Comparison of ENCODE assay signal across 21 mouse cellular contexts in genomic region chr14:9079014-9079413, GRCm38 (mm10).
DNase-seq lines count a peak whose midpoint lies in the region; ATAC-seq and TF ChIP-seq lines count a peak whose summit lies in the region.
"Had no signal": no experiment of that assay in that cellular context is flagged by ENCODE, and none has a peak within 500 bp of the region (broad histone marks: within the 10 kb centered on the region; RNA-seq: fewer than 3 reads in every experiment).

No protein-coding gene starts in this region.

- H3K9ac ChIP-seq in hindbrain, embryonic 16.5 days (ENCODE audit: low read depth, low read length): no peak overlapping the region
- no peak overlapping the region for H3K9ac ChIP-seq in hindbrain, embryonic 12.5 days
- H3K9ac ChIP-seq in midbrain, postnatal 0 days (replicated peaks; ENCODE audit: low read length, poor library complexity, severe bottlenecking): no peak overlapping the region
- H3K9ac ChIP-seq: embryonic facial prominence, embryonic 15.5 days; heart, embryonic 12.5 days; intestine, embryonic 15.5 days had no signal

- no peaks in the 10 kb centered on the region for H3K4me1 ChIP-seq in hindbrain, embryonic 16.5 days (ENCODE audit: control insufficient read depth, insufficient read depth, low read depth, low read length)
- no peaks in the 10 kb centered on the region for H3K4me1 ChIP-seq in hindbrain, embryonic 12.5 days
- H3K4me1 ChIP-seq in midbrain, postnatal 0 days (ENCODE audit: insufficient read depth, low read length): no peaks in the 10 kb centered on the region
- H3K4me1 ChIP-seq in midbrain, embryonic 10.5 days: no peaks in the 10 kb centered on the region
- H3K4me1 ChIP-seq: embryonic facial prominence, embryonic 15.5 days; forebrain, embryonic 10.5 days; heart, embryonic 12.5 days; hindbrain, embryonic 10.5 days; intestine, embryonic 15.5 days had no signal

- TF ChIP-seq CTCF in midbrain, postnatal 0 days (IDR thresholded peaks at IDR 0.05): no peak

- H3K36me3 ChIP-seq in hindbrain, embryonic 16.5 days (ENCODE audit: control insufficient read depth, insufficient read depth, low read length): no peaks in the 10 kb centered on the region
- H3K36me3 ChIP-seq in hindbrain, embryonic 12.5 days: no peaks in the 10 kb centered on the region
- H3K36me3 ChIP-seq in midbrain, postnatal 0 days (ENCODE audit: insufficient read depth, low read length): no peaks in the 10 kb centered on the region
- no peaks in the 10 kb centered on the region for H3K36me3 ChIP-seq in midbrain, embryonic 10.5 days
- H3K36me3 ChIP-seq: embryonic facial prominence, embryonic 15.5 days; forebrain, embryonic 10.5 days; heart, embryonic 12.5 days; hindbrain, embryonic 10.5 days; intestine, embryonic 15.5 days had no signal

- H3K4me2 ChIP-seq in hindbrain, embryonic 16.5 days (ENCODE audit: low read length): no peak overlapping the region
- no peak overlapping the region for H3K4me2 ChIP-seq in hindbrain, embryonic 12.5 days (replicated peaks)
- no peak overlapping the region for H3K4me2 ChIP-seq in midbrain, postnatal 0 days (ENCODE audit: low read depth, low read length, poor library complexity, severe bottlenecking)
- H3K4me2 ChIP-seq: embryonic facial prominence, embryonic 15.5 days; heart, embryonic 12.5 days; intestine, embryonic 15.5 days had no signal

- ATAC-seq in hindbrain, embryonic 16.5 days: 0 out of 2 replicates have a peak, but pooled peaks have one; percentile 6
- ATAC-seq in hindbrain, embryonic 12.5 days (ENCODE audit: low FRiP score): no peak
- no peak for ATAC-seq in midbrain, postnatal 0 days (ENCODE audit: low FRiP score)
- ATAC-seq: forebrain, embryonic 14.5 days; intestine, embryonic 15.5 days; Patski had no signal

- H3K27me3 ChIP-seq in hindbrain, embryonic 16.5 days (replicated peaks; ENCODE audit: control insufficient read depth, insufficient read depth, low read length): no peaks in the 10 kb centered on the region
- H3K27me3 ChIP-seq in hindbrain, embryonic 12.5 days: no peaks in the 10 kb centered on the region
- no peaks in the 10 kb centered on the region for H3K27me3 ChIP-seq in midbrain, postnatal 0 days (ENCODE audit: insufficient read depth, low read length)
- H3K27me3 ChIP-seq in midbrain, embryonic 10.5 days (ENCODE audit: low read depth, poor library complexity, severe bottlenecking): no peaks in the 10 kb centered on the region
- H3K27me3 ChIP-seq: CH12.LX; embryonic facial prominence, embryonic 15.5 days; heart, embryonic 12.5 days; intestine, embryonic 15.5 days; Patski had no signal

- H3K27ac ChIP-seq in hindbrain, embryonic 16.5 days (ENCODE audit: low read depth, low read length): no peak overlapping the region
- no peak overlapping the region for H3K27ac ChIP-seq in hindbrain, embryonic 12.5 days
- no peak overlapping the region for H3K27ac ChIP-seq in midbrain, postnatal 0 days (ENCODE audit: low read depth, low read length)
- no peak overlapping the region for H3K27ac ChIP-seq in midbrain, embryonic 10.5 days (replicated peaks)
- H3K27ac ChIP-seq: embryonic facial prominence, embryonic 15.5 days; forebrain, embryonic 10.5 days; gastrocnemius, adult 2 months; hindbrain, embryonic 10.5 days; intestine, embryonic 15.5 days had no signal

- H3K4me3 ChIP-seq in hindbrain, embryonic 16.5 days (ENCODE audit: low read length): no peak overlapping the region
- no peak overlapping the region for H3K4me3 ChIP-seq in hindbrain, embryonic 12.5 days
- no peak overlapping the region for H3K4me3 ChIP-seq in midbrain, postnatal 0 days (ENCODE audit: low read depth, low read length)
- H3K4me3 ChIP-seq in midbrain, embryonic 10.5 days: no peak overlapping the region
- H3K4me3 ChIP-seq: embryonic facial prominence, embryonic 15.5 days; erythroblast, embryonic 14.5 days; forebrain, embryonic 10.5 days; gastrocnemius, adult 2 months; heart, embryonic 12.5 days; hindbrain, embryonic 10.5 days; intestine, embryonic 15.5 days had no signal

- no peaks in the 10 kb centered on the region for H3K9me3 ChIP-seq in hindbrain, embryonic 16.5 days (ENCODE audit: control insufficient read depth, low read length)
- no peaks in the 10 kb centered on the region for H3K9me3 ChIP-seq in hindbrain, embryonic 12.5 days (replicated peaks)
- H3K9me3 ChIP-seq in midbrain, postnatal 0 days (ENCODE audit: low read length): no peaks in the 10 kb centered on the region
- H3K9me3 ChIP-seq in midbrain, embryonic 10.5 days (replicated peaks): no peaks in the 10 kb centered on the region
- H3K9me3 ChIP-seq: embryonic facial prominence, embryonic 15.5 days; forebrain, embryonic 10.5 days; heart, embryonic 12.5 days; hindbrain, embryonic 10.5 days; intestine, embryonic 15.5 days had no signal

- DNase-seq in cerebellum, postnatal 10 days: peak; percentile 81 to 85
- no peak for DNase-seq in cerebellum, adult 18-20 months
- peak; percentile 49 for DNase-seq in midbrain, postnatal 0 days (ENCODE audit: low spot score)
- DNase-seq in midbrain, embryonic 10.5 days (ENCODE audit: low spot score): no peak
- DNase-seq: adrenal gland, adult 2 months; adrenal gland, postnatal 25 days; embryo, embryonic 11 days; gastrocnemius, adult 2 months; gastrocnemius, postnatal 25 days; kidney, adult 18-20 months had no signal

- WGBS in hindbrain, embryonic 16.5 days: 55% methylated on average over 1 of the region's 1 CpGs
- 85% methylated on average over 1 of the region's 1 CpGs for WGBS in hindbrain, embryonic 12.5 days
- 89% methylated on average over 1 of the region's 1 CpGs for WGBS in midbrain, postnatal 0 days
- 83% methylated on average over 1 of the region's 1 CpGs for WGBS in midbrain, embryonic 10.5 days

Comparison
In these comparisons a context has a peak if more than half of its experiments do, and no peak if none do; other contexts are left out.
1. DNase-seq: peak in cerebellum, postnatal 10 days (2 of 2) and midbrain, postnatal 0 days (single experiment); none in cerebellum, adult 18-20 months (0 of 2) and midbrain, embryonic 10.5 days (single experiment).